Mouse (Mus musculus) C2C12 (cell line): ENCODE results near the gene Ccl8.

ENCODE experiments used
- CTCF ChIP-seq: IDR thresholded peaks from one replicate; pipeline ENCODE4 v1.5.1; 2011; ENCODE audit not compliant: control insufficient read depth, insufficient read depth, insufficient read length
- MAX ChIP-seq: IDR thresholded peaks from one replicate; pipeline ENCODE4 v1.6.1; 2011; ENCODE audit warnings: mild to moderate bottlenecking, control low read depth
- MYOG ChIP-seq: IDR thresholded peaks from one replicate; pipeline ENCODE4 v1.6.1; 2011; ENCODE audit not compliant: control insufficient read depth, insufficient read length; ENCODE audit errors: extremely low read depth

GRCm38 (mm10) chr11:82109611-82110010 lies 5.4 kb upstream of the Ccl8 start:
- no peak for TF ChIP-seq MYOG
- no peak for TF ChIP-seq MAX
- no peak for TF ChIP-seq CTCF
